ENCODE assay signal across 1 mouse cellular context in the genomic region with DNA sequence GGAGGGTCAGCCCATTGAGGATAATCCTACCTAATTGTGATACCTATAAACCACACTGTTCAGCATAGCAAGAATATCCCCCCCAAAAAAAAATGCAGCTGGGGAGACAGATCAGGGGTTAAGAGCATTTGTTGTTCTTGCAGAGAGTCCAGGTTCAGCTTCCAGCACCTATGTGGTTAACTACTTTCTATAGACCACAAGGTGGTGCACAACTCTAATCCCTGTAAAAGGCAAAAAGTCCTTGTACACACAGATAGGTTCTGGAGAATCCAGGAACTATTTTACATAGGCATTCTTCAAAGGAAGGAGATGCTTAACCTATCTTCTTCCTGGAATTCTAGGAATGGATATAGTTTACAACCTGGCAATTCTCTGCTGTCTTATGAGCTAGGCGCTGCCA.
A peak's percentile ranks its signal among the peaks of the same experiment; 100 is the strongest.
TF ChIP-seq lines count a peak whose summit lies in the region.

No protein-coding gene starts in this region.

TF ChIP-seq in CH12.LX, 34 proteins besides CTCF, POLR2A, EP300 and RAD21:
- TF ChIP-seq JUND (conservative IDR thresholded peaks at IDR 0.05; ENCODE audit: low read depth, low read length) (no peak), SMC3 (IDR thresholded peaks at IDR 0.05; ENCODE audit: low read depth, low read length) (peak; percentile 42)
